Mouse (Mus musculus) cerebellum, adult 2 months (tissue): ENCODE measurements around the gene Znrf3. TPM values are rescaled to one million over a fixed set of nuclear protein-coding genes. Genes with fewer than 3 reads are reported as not detected.

Source experiments
- DNase-seq, 2 experiments: peaks; one replicate each; pipeline ENCODE4 v3.0.0; 2021
- H3K27ac ChIP-seq: fragments of 200-500 bp; 2 replicates; pipeline ENCODE4 v1.5.1; 2012; ENCODE audit warnings: low read length, control low read depth, inconsistent platforms; ENCODE audit not compliant: insufficient read depth
- H3K27me3 ChIP-seq: fragments of 200-500 bp; 2 replicates; pipeline ENCODE4 v1.6.1; 2012; ENCODE audit warnings: inconsistent platforms, mild to moderate bottlenecking, low read length, moderate library complexity; ENCODE audit not compliant: control insufficient read depth, insufficient read depth
- H3K4me1 ChIP-seq: fragments of 200-500 bp; 2 replicates; pipeline ENCODE4 v1.6.1; 2011; ENCODE audit warnings: low read length; ENCODE audit not compliant: control insufficient read depth, insufficient read depth
- H3K4me3 ChIP-seq: fragments of 200-500 bp; replicated peaks from 2 replicates; pipeline ENCODE3; 2011; ENCODE audit warnings: mild to moderate bottlenecking, low read depth, low read length, control low read depth; ENCODE audit not compliant: insufficient read depth
- CTCF ChIP-seq: fragments of 200-500 bp; IDR thresholded peaks from 2 replicates; pipeline ENCODE4 v1.5.1; 2011; ENCODE audit warnings: low read depth, mild to moderate bottlenecking, control low read depth, low read length, moderate library complexity, borderline replicate concordance; ENCODE audit not compliant: insufficient read depth
- POLR2A ChIP-seq: fragments of 200-500 bp; IDR thresholded peaks from 2 replicates; pipeline ENCODE4 v1.6.1; 2011; ENCODE audit warnings: low read length, control low read depth, borderline replicate concordance; ENCODE audit not compliant: insufficient read depth
- WGBS: fragments of 180-500 bp; shearing (Covaris S2); methylation state at CpG from one replicate; pipeline ENCODE4 v1.1.7; 2018; 5-methylcytosine and 5-hydroxymethylcytosine counted together
- polyA plus RNA-seq: library from polyadenylated mRNA; depleted of rRNA; stranded (reverse); fragments of >200 nt; gene quantifications from 2 replicates; pipeline ENCODE4 v1.2.3, GENCODE M21; 2012

The Znrf3 gene
- polyA plus RNA-seq, 1 experiment: 5.4 TPM

- H3K4me3 ChIP-seq: no peak overlapping the region
- H3K27me3 ChIP-seq: no peaks in the 10 kb centered on the region
- no peak overlapping the region for H3K27ac ChIP-seq
- no peak for DNase-seq
- no peaks in the 10 kb centered on the region for H3K4me1 ChIP-seq
- TF ChIP-seq CTCF (no peak), POLR2A (no peak)
These were observed 108.4 kb downstream of the Znrf3 start for GRCm38 (mm10) chr11:5336269-5336668.

- DNase-seq: no peak
- no peak overlapping the region for H3K27ac ChIP-seq
- no peak overlapping the region for H3K4me3 ChIP-seq
- no peaks in the 10 kb centered on the region for H3K27me3 ChIP-seq
- 97% methylated on average over 4 of the region's 4 CpGs for WGBS
- no peaks in the 10 kb centered on the region for H3K4me1 ChIP-seq
- no peak for TF ChIP-seq CTCF
- no peak for TF ChIP-seq POLR2A
These were observed 113.8 kb downstream of the Znrf3 start for GRCm38 (mm10) chr11:5330851-5331250.

GRCm38 (mm10) chr11:5327693-5328092 is 117.0 kb downstream of the Znrf3 start:
- Histone ChIP-seq H3K27ac (no peak overlapping the region), H3K4me3 (no peak overlapping the region), H3K27me3 (no peaks in the 10 kb centered on the region), H3K4me1 (no peaks in the 10 kb centered on the region)
- no peak for TF ChIP-seq CTCF
- no peak for TF ChIP-seq POLR2A
- no peak for DNase-seq
- WGBS: 56% methylated on average over 1 of the region's 1 CpGs

- no peak overlapping the region for H3K27ac ChIP-seq
- DNase-seq: no peak
- no peak overlapping the region for H3K4me3 ChIP-seq
- no peaks in the 10 kb centered on the region for H3K4me1 ChIP-seq
- WGBS: 96% methylated on average over 3 of the region's 3 CpGs
- no peaks in the 10 kb centered on the region for H3K27me3 ChIP-seq
- no peak for TF ChIP-seq CTCF
- no peak for TF ChIP-seq POLR2A
These were observed 118.4 kb downstream of the Znrf3 start for GRCm38 (mm10) chr11:5326252-5326651.

GRCm38 (mm10) chr11:5325217-5325616 is 119.4 kb downstream of the Znrf3 start:
- TF ChIP-seq POLR2A (no peak), CTCF (no peak)
- Histone ChIP-seq H3K27ac (no peak overlapping the region), H3K27me3 (no peaks in the 10 kb centered on the region), H3K4me3 (no peak overlapping the region), H3K4me1 (no peaks in the 10 kb centered on the region)
- no peak for DNase-seq
- 95% methylated on average over 6 of the region's 6 CpGs for WGBS

GRCm38 (mm10) chr11:5324296-5324695 is 120.4 kb downstream of the Znrf3 start:
- TF ChIP-seq POLR2A (no peak), CTCF (no peak)
- Histone ChIP-seq H3K27ac (no peak overlapping the region), H3K4me3 (no peak overlapping the region), H3K27me3 (no peaks in the 10 kb centered on the region), H3K4me1 (no peaks in the 10 kb centered on the region)
- DNase-seq: no peak
- 74% methylated on average over 2 of the region's 2 CpGs for WGBS

- Histone ChIP-seq H3K27ac (no peak overlapping the region), H3K4me3 (no peak overlapping the region), H3K4me1 (peaks cover 4% of the 10 kb centered on the region; the same call in 1 of the 2 replicates), H3K27me3 (no peaks in the 10 kb centered on the region)
- TF ChIP-seq CTCF (no peak), POLR2A (no peak)
- no peak for DNase-seq
- WGBS: 87% methylated on average over 1 of the region's 1 CpGs
These were observed 123.0 kb downstream of the Znrf3 start for GRCm38 (mm10) chr11:5321687-5322086.

GRCm38 (mm10) chr11:5318976-5319375 is 125.7 kb downstream of the Znrf3 start:
- Histone ChIP-seq H3K27me3 (no peaks in the 10 kb centered on the region), H3K4me3 (no peak overlapping the region), H3K27ac (no peak overlapping the region; the same call in 1 of the 2 replicates), H3K4me1 (peaks cover 7% of the 10 kb centered on the region)
- no peak for TF ChIP-seq CTCF
- no peak for TF ChIP-seq POLR2A
- DNase-seq: no peak
- WGBS: 69% methylated on average over 2 of the region's 2 CpGs
